Mouse (Mus musculus) layer of hippocampus, postnatal 14 days (tissue): Measurements from ENCODE around the gene Lsp1. TPM values are rescaled to one million over a fixed set of nuclear protein-coding genes. Genes with fewer than 3 reads are reported as not detected.

Experiments used
- DNase-seq, 2 experiments: peaks; one replicate each; pipeline ENCODE4 v3.0.0; 2021 to 2022; ENCODE audit warnings: low spot score in 2 of 2, mixed read lengths in 1 of 2
- total RNA-seq, 2 experiments: library from RNA; stranded (reverse); gene quantifications; 2 replicates each; pipeline ENCODE4 v1.2.3; 2021

The Lsp1 gene
- total RNA-seq, 2 experiments from 2014 or later = 4.2 to 4.7 TPM

DNA sequence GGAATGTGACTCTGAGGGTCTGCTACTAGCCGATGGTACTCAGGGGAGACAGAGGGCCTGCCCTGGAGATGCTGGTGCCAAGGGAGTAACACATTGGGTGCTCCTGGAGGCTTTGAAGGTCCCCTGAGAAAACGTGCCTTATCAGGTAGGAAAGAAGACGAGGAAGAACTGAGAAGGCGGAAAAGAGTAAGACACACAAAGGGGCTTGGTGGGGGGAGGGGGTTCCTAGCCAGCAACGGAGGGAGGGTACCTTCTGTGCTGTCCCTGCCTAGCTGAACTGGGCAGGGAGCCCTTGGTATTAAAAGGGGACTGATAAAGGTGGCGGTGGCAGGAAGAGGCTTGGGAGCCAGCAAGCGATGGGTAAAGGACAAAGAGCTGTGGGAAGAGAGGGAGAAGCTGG, 15.0 kb downstream of the Lsp1 start:
- DNase-seq = no peak

DNA sequence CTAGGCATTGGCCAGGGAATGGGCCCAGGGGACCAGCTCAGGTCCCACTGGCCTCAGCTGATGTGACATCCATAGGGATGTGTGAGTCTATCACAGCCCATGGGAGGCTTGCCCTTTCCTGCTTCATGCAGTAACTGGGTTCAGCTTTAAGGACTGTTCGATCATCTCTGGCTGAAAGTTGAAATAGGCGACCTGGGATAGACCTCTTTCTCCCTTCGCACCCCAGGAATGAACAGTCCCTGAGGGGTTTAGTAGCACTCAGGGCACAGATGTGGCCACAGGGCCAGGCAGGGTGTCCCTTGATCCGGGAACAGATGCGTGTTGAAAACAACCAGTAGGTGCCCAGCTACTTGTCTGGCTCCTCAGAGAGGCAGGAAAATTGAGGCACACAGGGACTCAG, 15.7 kb downstream of the Lsp1 start:
- no peak for DNase-seq

DNA sequence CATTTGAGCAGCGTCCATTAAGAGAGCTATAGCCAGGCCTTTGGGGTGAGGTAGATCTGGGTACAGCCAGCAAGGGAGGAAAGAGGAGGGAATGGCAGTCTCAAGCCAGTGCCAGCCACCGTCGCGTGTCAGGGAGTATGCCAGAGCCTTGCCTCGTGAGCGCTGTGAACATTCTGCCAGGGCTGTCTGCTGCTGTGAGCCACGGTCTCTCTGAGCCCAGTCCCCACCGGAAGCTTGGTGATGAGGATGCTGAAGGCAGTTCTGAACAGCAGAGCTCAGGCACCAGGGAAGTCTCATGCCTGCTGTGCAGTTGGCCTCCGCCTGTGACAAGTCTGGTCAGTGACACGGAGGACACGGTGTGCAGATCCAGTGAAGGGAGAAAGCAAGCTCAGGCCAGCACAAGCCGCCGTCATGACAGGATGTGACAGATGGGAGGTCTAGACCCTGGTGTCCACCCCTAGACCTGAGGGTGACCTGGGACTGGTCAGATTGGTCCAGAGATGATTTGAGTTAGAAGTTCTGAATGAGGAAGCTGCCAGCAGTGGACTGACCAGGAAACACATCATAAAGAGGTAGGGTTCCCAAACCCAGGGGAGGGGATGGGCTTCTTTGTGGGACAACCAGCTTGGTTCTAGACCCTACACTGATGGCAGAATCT, 16.3 kb downstream of the Lsp1 start:
- DNase-seq = peak; percentile 44 to 46

DNA sequence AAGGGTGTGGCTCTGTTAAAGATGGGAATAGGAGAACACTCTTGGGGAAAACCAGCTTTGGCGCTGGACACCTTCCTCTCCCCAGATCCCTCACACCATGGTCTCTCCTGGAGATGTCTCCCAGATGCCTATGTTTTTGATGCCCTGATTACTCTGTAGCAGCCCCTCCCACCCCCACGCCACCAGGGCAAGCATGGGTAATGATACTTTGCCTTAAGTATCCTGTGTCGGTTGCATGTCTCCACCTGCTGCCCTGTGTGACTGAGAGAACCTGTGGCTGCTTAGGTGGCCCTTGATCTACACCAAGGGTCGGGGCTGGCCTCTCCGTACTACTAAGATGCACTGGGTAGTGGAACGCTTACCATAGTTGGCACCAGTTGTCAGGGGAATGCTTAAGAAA, 17.4 kb downstream of the Lsp1 start:
- no peak for DNase-seq

GRCm38 (mm10) chr7:142478574-142478973, 18.0 kb downstream of the Lsp1 start:
- no peak for DNase-seq

- DNase-seq = no peak
These were observed 18.7 kb downstream of the Lsp1 start for GRCm38 (mm10) chr7:142479307-142479706.

DNA sequence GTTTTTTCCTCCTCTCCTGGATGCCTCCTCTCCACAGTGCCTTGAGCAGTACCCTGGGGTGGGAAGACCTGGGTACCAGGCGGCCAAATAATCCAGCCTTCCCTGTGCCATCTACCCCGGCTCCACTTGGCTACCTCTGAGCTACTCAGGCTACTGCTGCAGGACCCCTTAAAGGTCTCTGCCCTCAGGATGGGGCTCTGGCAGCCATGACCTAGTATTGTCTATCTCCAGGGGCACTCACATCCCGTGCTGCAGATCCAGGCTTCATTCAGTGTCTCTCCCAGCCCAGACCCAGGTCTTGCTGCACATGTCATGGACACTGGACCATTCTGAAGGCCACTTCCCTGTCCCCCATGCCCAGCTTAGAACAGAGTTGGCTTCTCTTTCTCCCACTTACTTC, 19.3 kb downstream of the Lsp1 start:
- DNase-seq = no peak

DNA sequence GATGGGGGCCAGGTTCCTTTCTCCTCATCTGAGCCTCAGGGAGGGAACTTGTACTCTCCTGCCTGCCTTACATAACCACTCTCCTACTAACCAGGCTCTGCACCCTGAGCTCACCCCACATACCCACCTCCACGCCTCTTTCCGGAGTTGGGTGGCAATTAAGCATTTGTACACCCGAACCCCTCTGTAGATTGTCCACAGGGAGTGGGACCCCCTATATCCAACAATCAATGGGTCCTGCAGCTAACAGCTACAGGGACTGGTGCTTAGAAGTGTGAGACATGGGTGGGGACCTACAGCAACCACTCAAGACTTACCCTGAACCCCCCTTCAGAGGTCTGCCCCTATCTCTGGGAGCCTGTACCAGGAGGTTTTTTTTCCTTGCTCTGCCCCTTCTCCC, 20.1 kb downstream of the Lsp1 start:
- no peak for DNase-seq

- no peak for DNase-seq
These were observed 20.6 kb downstream of the Lsp1 start for GRCm38 (mm10) chr7:142481186-142481567.

GRCm38 (mm10) chr7:142481568-142482255, 21.1 kb downstream of the Lsp1 start:
- DNase-seq = no peak

GRCm38 (mm10) chr7:142482256-142482609, 21.6 kb downstream of the Lsp1 start:
- no peak for DNase-seq

DNA sequence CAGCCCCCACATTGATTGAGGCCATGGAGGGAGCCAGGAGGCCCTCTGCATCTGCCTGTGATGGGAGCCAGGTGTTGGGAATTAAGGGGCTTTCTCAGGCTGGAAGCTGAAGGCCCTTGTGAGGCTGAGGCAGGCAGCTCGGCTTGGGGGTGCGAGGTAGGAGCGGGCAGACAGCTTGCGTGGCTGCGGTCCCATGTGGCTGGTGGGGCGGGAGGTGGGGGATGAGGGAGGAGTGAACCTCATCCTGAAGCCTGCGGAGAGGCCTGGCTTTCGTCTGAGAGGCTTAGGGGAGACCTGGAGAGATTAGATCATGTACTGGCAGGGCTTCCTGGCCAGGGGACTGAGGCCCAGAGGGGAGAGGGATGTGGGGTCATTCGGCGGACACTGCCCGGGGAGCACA, 22.5 kb downstream of the Lsp1 start:
- DNase-seq = no peak

DNA sequence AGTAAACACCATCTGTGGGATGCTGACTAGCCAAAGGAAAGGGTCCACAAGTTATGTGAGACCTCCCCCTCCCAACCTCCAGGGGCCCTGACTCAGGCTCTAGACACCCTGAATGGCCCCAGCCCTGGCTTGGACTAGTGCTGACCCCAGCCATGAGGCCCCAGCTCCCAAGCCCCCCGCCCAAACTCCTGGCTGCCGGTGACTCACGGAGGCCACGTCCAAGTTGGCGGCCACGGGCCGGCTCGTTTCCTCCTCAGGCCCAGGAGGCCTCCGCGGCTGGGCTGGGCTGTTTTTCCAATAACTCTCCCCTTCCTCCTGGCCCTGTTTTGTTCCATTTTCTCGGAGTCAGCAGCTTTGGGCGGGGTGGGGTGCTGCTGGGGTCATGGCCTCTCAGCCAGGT, 24.2 kb downstream of the Lsp1 start:
- no peak for DNase-seq

GRCm38 (mm10) chr7:142486751-142487162, 26.1 kb downstream of the Lsp1 start:
- DNase-seq = no peak

DNA sequence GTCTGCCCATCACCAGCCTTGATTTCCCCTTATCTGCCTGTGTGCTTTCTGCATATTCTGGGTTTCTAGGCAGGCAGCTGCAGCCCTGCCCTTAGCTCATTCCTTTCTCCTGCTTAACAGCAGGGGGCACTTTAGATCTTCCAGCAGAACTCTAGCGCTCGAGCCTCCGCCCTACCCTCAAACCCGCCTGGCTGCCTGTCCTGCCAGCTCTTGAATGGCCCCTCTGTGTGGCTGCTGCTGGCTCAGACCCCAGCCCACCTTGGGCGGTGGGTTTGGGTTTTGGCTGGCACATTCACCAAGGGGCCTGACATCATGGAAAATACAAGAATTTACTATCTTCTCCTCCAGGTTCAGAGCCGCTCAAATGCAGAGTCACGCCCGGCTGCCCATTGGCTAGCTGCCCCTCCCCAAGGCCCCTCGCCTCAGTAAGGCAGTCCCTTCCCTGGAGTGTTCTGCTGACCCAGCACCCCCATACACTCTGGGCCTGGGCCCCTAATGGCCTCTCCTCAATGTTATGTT, 26.8 kb downstream of the Lsp1 start:
- peak; percentile 54 to 66 for DNase-seq

- no peak for DNase-seq
These were observed 27.4 kb downstream of the Lsp1 start for GRCm38 (mm10) chr7:142488053-142488452.

GRCm38 (mm10) chr7:142493535-142493934, 32.9 kb downstream of the Lsp1 start:
- DNase-seq = no peak

DNA sequence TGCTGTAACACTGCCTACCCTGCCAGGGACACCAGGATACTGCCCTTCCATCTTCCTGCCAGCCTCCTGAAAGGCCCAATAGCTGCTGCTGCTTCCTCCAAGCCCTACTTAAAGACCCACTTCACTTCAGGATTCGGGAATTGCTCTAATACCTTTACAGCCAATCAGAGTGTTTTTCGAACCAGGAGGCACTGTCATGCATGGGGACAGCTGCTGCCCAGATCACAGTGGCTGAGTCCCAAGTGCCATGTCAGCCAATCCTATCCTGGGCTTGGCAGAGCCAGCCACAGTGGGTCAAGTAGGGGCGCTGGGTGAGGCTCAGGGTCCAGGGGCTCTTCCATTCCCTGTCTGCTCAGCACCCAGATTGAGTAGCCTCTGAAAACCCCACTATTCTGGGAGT, 35.5 kb downstream of the Lsp1 start:
- no peak for DNase-seq

DNA sequence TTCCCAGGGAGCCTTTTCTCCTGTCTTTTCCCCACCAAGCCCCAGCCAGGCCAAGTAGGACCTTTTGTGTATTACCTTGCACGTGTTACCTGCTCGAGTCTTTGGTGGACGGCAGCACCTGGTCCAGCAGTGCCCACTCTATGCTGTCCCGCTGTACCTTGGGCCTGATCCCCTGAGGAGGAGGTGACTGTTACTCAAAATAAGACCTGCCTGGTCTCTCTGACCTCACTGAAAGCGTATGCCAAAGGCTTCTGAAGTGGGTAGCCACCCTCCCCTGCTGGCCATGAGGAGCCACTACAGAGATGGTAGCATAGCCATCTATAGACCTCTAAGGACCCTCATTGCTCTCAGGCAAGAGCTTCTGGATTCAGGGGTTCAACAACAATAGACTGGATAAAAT, 36.2 kb downstream of the Lsp1 start:
- DNase-seq = no peak

- no peak for DNase-seq
These were observed 37.2 kb downstream of the Lsp1 start for GRCm38 (mm10) chr7:142497775-142498174.

GRCm38 (mm10) chr7:142498575-142498974, 38.0 kb downstream of the Lsp1 start, which contains the start of gene Tnnt3:
Gene Tnnt3 (plus strand): TSS chr7:142498836.
- DNase-seq = no peak

DNA sequence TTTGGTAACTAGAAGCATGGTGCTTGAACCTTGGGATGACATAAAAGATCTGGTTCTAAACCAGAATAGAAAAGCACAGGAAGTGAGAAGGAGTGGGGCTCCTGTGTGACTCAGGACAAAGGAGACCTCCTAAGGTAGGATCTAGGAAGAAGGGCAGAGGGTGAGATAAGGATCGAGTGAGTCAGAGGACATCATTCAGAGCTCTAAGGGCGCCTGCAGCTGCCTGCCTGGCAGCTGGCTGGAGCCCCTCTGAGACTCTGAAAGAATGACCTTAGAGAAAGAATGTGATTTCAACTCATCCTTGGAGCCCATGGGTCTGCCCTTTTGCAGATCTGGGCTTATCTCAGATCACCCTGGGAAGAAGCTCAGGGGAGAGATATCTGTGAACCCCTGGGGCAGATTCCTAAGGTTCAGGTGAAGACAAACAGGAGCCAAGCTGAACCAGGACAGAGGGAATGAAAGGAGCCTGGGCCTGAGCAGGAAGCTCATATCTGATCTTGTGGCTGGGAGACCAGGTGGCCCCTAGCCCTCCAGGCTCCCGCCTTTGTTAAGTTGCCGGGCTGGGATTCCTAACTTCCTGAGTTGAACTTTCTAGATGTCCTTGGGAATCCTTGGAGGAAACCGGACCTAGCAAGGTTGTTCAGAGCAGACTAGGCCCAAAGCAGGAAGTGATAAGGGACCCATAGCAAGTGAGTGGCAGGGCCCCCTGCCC, 38.6 kb downstream of the Lsp1 start:
- DNase-seq = no peak
